Mouse (Mus musculus) cerebellum, postnatal 25 days (tissue): ENCODE measurements at regions not wholly inside any gene's neighbourhood (a gene's known extent, or its start where the extent isn't known, plus 50 kb on each side); places are given as distances from the start of the nearest gene placed in this dataset.

ENCODE experiments used
- DNase-seq, 2 experiments: peaks; one replicate each; pipeline ENCODE4 v3.0.0; 2021; ENCODE audit warnings: mixed read lengths in 2 of 2

DNA sequence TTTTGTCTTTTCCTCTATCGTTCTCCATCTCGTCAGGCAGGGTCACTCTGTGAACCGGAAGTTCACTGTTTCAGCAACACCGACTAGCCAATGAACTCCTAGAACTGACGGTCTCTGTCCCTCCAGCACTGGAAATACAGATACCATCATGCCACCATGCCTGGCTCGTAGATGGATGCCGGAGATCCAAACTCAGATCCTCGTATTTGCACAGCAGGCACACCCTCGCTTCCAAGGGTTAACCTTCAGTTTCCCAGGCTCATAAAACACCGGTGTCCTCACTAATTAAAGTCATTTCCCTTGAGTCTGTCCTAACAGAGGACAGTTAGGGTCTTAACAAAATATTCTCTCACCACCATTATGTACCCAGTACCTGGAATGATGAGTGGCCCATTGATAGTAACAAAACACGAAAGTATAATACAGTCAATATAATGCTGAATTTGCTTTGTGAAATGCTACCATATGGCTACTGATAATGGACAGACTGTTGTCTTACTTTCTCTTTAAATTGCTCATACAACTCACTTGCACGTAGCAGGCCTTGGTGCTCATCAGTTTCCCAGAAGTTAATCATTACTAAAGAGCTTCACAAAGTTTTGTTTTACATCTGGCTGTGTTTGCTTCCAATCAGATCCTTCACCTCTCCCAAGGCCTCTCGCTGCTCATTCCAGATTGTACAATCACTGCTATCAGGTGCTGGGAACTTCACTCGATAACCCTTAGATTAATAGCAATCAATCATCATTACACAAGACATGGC is 52.7 kb upstream of the Ccn6 start:
- no peak for DNase-seq

DNA sequence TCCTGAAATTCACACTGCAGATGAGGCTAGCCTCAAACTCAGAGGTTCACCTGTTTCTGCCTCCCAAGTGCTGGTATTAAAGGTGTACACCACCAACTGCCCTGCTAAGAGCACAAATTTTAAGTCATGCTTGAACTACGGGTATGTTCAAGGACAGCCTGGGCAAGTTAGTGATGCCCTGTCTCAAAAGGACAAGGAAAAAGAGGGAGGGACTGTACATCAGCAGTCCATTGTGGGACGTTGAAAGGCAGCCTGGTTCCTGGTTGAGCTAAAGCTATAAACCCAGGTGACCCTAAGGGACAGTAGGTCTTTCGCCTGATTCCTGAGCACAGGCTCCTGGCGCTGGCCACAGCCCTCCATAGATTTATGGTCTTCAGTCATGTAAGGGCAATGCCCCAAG is 51.0 kb upstream of the Ccn6 start:
- DNase-seq, result no peak
